Mouse (Mus musculus) right cerebral cortex, postnatal 14 days (tissue): ENCODE data around the gene Hist1h2ba.

Source experiments
- DNase-seq: peaks from one replicate; pipeline ENCODE4 v3.0.0; 2022

Gene Hist1h2ba

GRCm38 (mm10) chr13:23933421-23934210 is at the start of gene Hist1h2ba:
Gene Hist1h2ba, minus strand, starts transcription at chr13:23934156.
- no peak for DNase-seq

GRCm38 (mm10) chr13:23972271-23972670 is 38.3 kb upstream of the Hist1h2ba start:
- no peak for DNase-seq

GRCm38 (mm10) chr13:23971870-23972269 is 37.9 kb upstream of the Hist1h2ba start:
- no peak for DNase-seq

- DNase-seq: no peak
These were observed 31.0 kb upstream of the Hist1h2ba start for GRCm38 (mm10) chr13:23964909-23965308.

- no peak for DNase-seq
These were observed 25.8 kb upstream of the Hist1h2ba start for GRCm38 (mm10) chr13:23959776-23960175.

- no peak for DNase-seq
These were observed 17.0 kb upstream of the Hist1h2ba start for GRCm38 (mm10) chr13:23950928-23951327.

- no peak for DNase-seq
These were observed 15.7 kb upstream of the Hist1h2ba start for GRCm38 (mm10) chr13:23949484-23950246.

GRCm38 (mm10) chr13:23946254-23946653 is 12.3 kb upstream of the Hist1h2ba start:
- DNase-seq: no peak

- DNase-seq: no peak
These were observed 8.9 kb upstream of the Hist1h2ba start for GRCm38 (mm10) chr13:23942861-23943260.

- DNase-seq: no peak
These were observed 6.3 kb upstream of the Hist1h2ba start for GRCm38 (mm10) chr13:23940291-23940690.

- DNase-seq: peak; percentile 49
These were observed 4.7 kb upstream of the Hist1h2ba start for GRCm38 (mm10) chr13:23938699-23939098.

GRCm38 (mm10) chr13:23934211-23934520 is 210 bp upstream of the Hist1h2ba start, which contains the start of gene Hist1h2aa:
Gene Hist1h2aa, plus strand, starts transcription at chr13:23934462.
- no peak for DNase-seq

- DNase-seq: no peak
These were observed 3.1 kb downstream of the Hist1h2ba start for GRCm38 (mm10) chr13:23930904-23931303.

GRCm38 (mm10) chr13:23930461-23930860 is 3.5 kb downstream of the Hist1h2ba start:
- no peak for DNase-seq

- no peak for DNase-seq
These were observed 5.3 kb downstream of the Hist1h2ba start for GRCm38 (mm10) chr13:23928637-23929036.

- no peak for DNase-seq
These were observed 8.2 kb downstream of the Hist1h2ba start for GRCm38 (mm10) chr13:23925792-23926191.

- DNase-seq: no peak
These were observed 16.3 kb downstream of the Hist1h2ba start for GRCm38 (mm10) chr13:23917674-23918073.

- no peak for DNase-seq
These were observed 17.8 kb downstream of the Hist1h2ba start for GRCm38 (mm10) chr13:23916132-23916531.

GRCm38 (mm10) chr13:23914376-23915167 is 19.4 kb downstream of the Hist1h2ba start, which contains the start of gene Slc17a4:
Gene Slc17a4, minus strand, starts transcription at chr13:23915009.
- no peak for DNase-seq

GRCm38 (mm10) chr13:23913791-23914306 is 20.1 kb downstream of the Hist1h2ba start:
- DNase-seq: no peak

GRCm38 (mm10) chr13:23911335-23911734 is 22.6 kb downstream of the Hist1h2ba start:
- no peak for DNase-seq

GRCm38 (mm10) chr13:23910121-23910520 is 23.8 kb downstream of the Hist1h2ba start:
- DNase-seq: no peak

- no peak for DNase-seq
These were observed 27.1 kb downstream of the Hist1h2ba start for GRCm38 (mm10) chr13:23906906-23907305.
